Mouse (Mus musculus): ENCODE measurements around the gene Acap2. TPM values are rescaled to one million over a fixed set of nuclear protein-coding genes. Genes with fewer than 3 reads are reported as not detected.
A peak's percentile ranks its signal among the peaks of the same experiment; 100 is the strongest.

The Acap2 gene
- polyA plus RNA-seq, 1 experiment from 2014 or later = 10.6 TPM

- no peak overlapping the region for H3K9ac ChIP-seq (ENCODE audit: low read length)
- no peak overlapping the region for H3K4me3 ChIP-seq (ENCODE audit: low read length)
- H3K27ac ChIP-seq (ENCODE audit: low read length) = no peak overlapping the region
- no peaks in the 10 kb centered on the region for H3K9me3 ChIP-seq (replicated peaks; ENCODE audit: control insufficient read depth, low read length)
- 0 out of 2 replicates have a peak overlapping the region, but pooled peaks have one; percentile 47 for H3K4me2 ChIP-seq (ENCODE audit: low read depth, low read length)
- 84% methylated on average over 12 of the region's 12 CpGs for WGBS
- no peak for ATAC-seq (replicated peaks; ENCODE audit: extremely low read depth, insufficient read depth, low FRiP score)
- H3K4me1 ChIP-seq (ENCODE audit: control insufficient read depth, insufficient read depth, low read length) = peaks cover 15% of the 10 kb centered on the region
- no peaks in the 10 kb centered on the region for H3K27me3 ChIP-seq (ENCODE audit: control insufficient read depth, insufficient read depth, low read length)
- H3K36me3 ChIP-seq (ENCODE audit: control insufficient read depth, insufficient read depth) = no peaks in the 10 kb centered on the region
Measured at GRCm38 (mm10) chr16:31234808-31235456, 33.9 kb upstream of the Acap2 start.

- Histone ChIP-seq H3K4me2 (ENCODE audit: low read depth, low read length) (peak overlapping the region; percentile 67), H3K9me3 (replicated peaks; ENCODE audit: control insufficient read depth, low read length) (no peaks in the 10 kb centered on the region), H3K27ac (ENCODE audit: low read length) (no peak overlapping the region), H3K4me1 (ENCODE audit: control insufficient read depth, insufficient read depth, low read length) (peaks cover 15% of the 10 kb centered on the region), H3K27me3 (ENCODE audit: control insufficient read depth, insufficient read depth, low read length) (no peaks in the 10 kb centered on the region), H3K4me3 (ENCODE audit: low read length) (peak overlapping the region; percentile 45), H3K36me3 (ENCODE audit: control insufficient read depth, insufficient read depth) (no peaks in the 10 kb centered on the region), H3K9ac (ENCODE audit: low read length) (0 out of 2 replicates have a peak overlapping the region, but pooled peaks have one; percentile 13)
- ATAC-seq (replicated peaks; ENCODE audit: extremely low read depth, insufficient read depth, low FRiP score) = no peak
- 46% methylated on average over 3 of the region's 3 CpGs for WGBS
Measured at GRCm38 (mm10) chr16:31234356-31234755, 33.3 kb upstream of the Acap2 start.

GRCm38 (mm10) chr16:31233541-31234339, 32.7 kb upstream of the Acap2 start:
- Histone ChIP-seq H3K9ac (ENCODE audit: low read length) (peak overlapping the region; percentile 13; the same call in 1 of the 2 replicates), H3K36me3 (ENCODE audit: control insufficient read depth, insufficient read depth) (no peaks in the 10 kb centered on the region), H3K27ac (ENCODE audit: low read length) (peak overlapping the region; percentile 18; the same call in 1 of the 2 replicates), H3K27me3 (ENCODE audit: control insufficient read depth, insufficient read depth, low read length) (no peaks in the 10 kb centered on the region), H3K9me3 (replicated peaks; ENCODE audit: control insufficient read depth, low read length) (no peaks in the 10 kb centered on the region), H3K4me2 (ENCODE audit: low read depth, low read length) (peak overlapping the region; percentile 67), H3K4me1 (ENCODE audit: control insufficient read depth, insufficient read depth, low read length) (peaks cover 15% of the 10 kb centered on the region), H3K4me3 (ENCODE audit: low read length) (peak overlapping the region; percentile 45)
- ATAC-seq (replicated peaks; ENCODE audit: extremely low read depth, insufficient read depth, low FRiP score) = peak; percentile 49; the same call in 1 of the 2 replicates
- 12% methylated on average over 20 of the region's 20 CpGs for whole genome bisulfite sequencing

GRCm38 (mm10) chr16:31233167-31233498, 32.1 kb upstream of the Acap2 start:
- Histone ChIP-seq H3K27ac (ENCODE audit: low read length) (no peak overlapping the region), H3K27me3 (ENCODE audit: control insufficient read depth, insufficient read depth, low read length) (no peaks in the 10 kb centered on the region), H3K9me3 (replicated peaks; ENCODE audit: control insufficient read depth, low read length) (no peaks in the 10 kb centered on the region), H3K4me1 (ENCODE audit: control insufficient read depth, insufficient read depth, low read length) (peaks cover 15% of the 10 kb centered on the region), H3K9ac (ENCODE audit: low read length) (no peak overlapping the region), H3K4me3 (ENCODE audit: low read length) (peak overlapping the region; percentile 45), H3K4me2 (ENCODE audit: low read depth, low read length) (peak overlapping the region; percentile 67), H3K36me3 (ENCODE audit: control insufficient read depth, insufficient read depth) (no peaks in the 10 kb centered on the region)
- WGBS = 13% methylated on average over 4 of the region's 4 CpGs
- ATAC-seq (replicated peaks; ENCODE audit: extremely low read depth, insufficient read depth, low FRiP score) = no peak

GRCm38 (mm10) chr16:31232491-31233166, 31.6 kb upstream of the Acap2 start:
- H3K9me3 ChIP-seq (replicated peaks; ENCODE audit: control insufficient read depth, low read length) = no peaks in the 10 kb centered on the region
- no peak for ATAC-seq (replicated peaks; ENCODE audit: extremely low read depth, insufficient read depth, low FRiP score)

GRCm38 (mm10) chr16:31231591-31231990, 30.5 kb upstream of the Acap2 start:
- no peak overlapping the region for H3K9ac ChIP-seq (ENCODE audit: low read length)
- ATAC-seq (replicated peaks; ENCODE audit: extremely low read depth, insufficient read depth, low FRiP score) = no peak
- no peak overlapping the region for H3K4me2 ChIP-seq (ENCODE audit: low read depth, low read length)
- no peak overlapping the region for H3K4me3 ChIP-seq (ENCODE audit: low read length)
- no peaks in the 10 kb centered on the region for H3K9me3 ChIP-seq (replicated peaks; ENCODE audit: control insufficient read depth, low read length)
- peaks cover 15% of the 10 kb centered on the region for H3K4me1 ChIP-seq (ENCODE audit: control insufficient read depth, insufficient read depth, low read length)
- H3K27me3 ChIP-seq (ENCODE audit: control insufficient read depth, insufficient read depth, low read length) = no peaks in the 10 kb centered on the region
- H3K27ac ChIP-seq (ENCODE audit: low read length) = no peak overlapping the region
- H3K36me3 ChIP-seq (ENCODE audit: control insufficient read depth, insufficient read depth) = no peaks in the 10 kb centered on the region
- WGBS = 80% methylated on average over 5 of the region's 5 CpGs

More at GRCm38 (mm10) chr16:31232491-31233166, 31.6 kb upstream of the Acap2 start:
- H3K27ac ChIP-seq (ENCODE audit: low read length) = no peak overlapping the region
- no peak overlapping the region for H3K9ac ChIP-seq (ENCODE audit: low read length)
- WGBS = 67% methylated on average over 5 of the region's 5 CpGs
- H3K4me2 ChIP-seq (ENCODE audit: low read depth, low read length) = no peak overlapping the region
- no peaks in the 10 kb centered on the region for H3K27me3 ChIP-seq (ENCODE audit: control insufficient read depth, insufficient read depth, low read length)
- no peak overlapping the region for H3K4me3 ChIP-seq (ENCODE audit: low read length)
- H3K36me3 ChIP-seq (ENCODE audit: control insufficient read depth, insufficient read depth) = no peaks in the 10 kb centered on the region
- H3K4me1 ChIP-seq (ENCODE audit: control insufficient read depth, insufficient read depth, low read length) = peaks cover 15% of the 10 kb centered on the region

- ATAC-seq (replicated peaks; ENCODE audit: extremely low read depth, insufficient read depth, low FRiP score) = no peak
- Histone ChIP-seq H3K9ac (ENCODE audit: low read length) (no peak overlapping the region), H3K36me3 (ENCODE audit: control insufficient read depth, insufficient read depth) (no peaks in the 10 kb centered on the region), H3K4me3 (ENCODE audit: low read length) (no peak overlapping the region), H3K4me2 (ENCODE audit: low read depth, low read length) (no peak overlapping the region), H3K27me3 (ENCODE audit: control insufficient read depth, insufficient read depth, low read length) (no peaks in the 10 kb centered on the region), H3K4me1 (ENCODE audit: control insufficient read depth, insufficient read depth, low read length) (no peaks in the 10 kb centered on the region), H3K9me3 (replicated peaks; ENCODE audit: control insufficient read depth, low read length) (no peaks in the 10 kb centered on the region), H3K27ac (ENCODE audit: low read length) (no peak overlapping the region)
- 78% methylated on average over 1 of the region's 1 CpGs for WGBS
Measured at GRCm38 (mm10) chr16:31227746-31228145, 26.7 kb upstream of the Acap2 start.

- ATAC-seq (replicated peaks; ENCODE audit: extremely low read depth, insufficient read depth, low FRiP score) = no peak
- Histone ChIP-seq H3K9ac (ENCODE audit: low read length) (no peak overlapping the region), H3K27ac (ENCODE audit: low read length) (no peak overlapping the region), H3K27me3 (ENCODE audit: control insufficient read depth, insufficient read depth, low read length) (no peaks in the 10 kb centered on the region), H3K4me2 (ENCODE audit: low read depth, low read length) (no peak overlapping the region), H3K4me3 (ENCODE audit: low read length) (no peak overlapping the region), H3K36me3 (ENCODE audit: control insufficient read depth, insufficient read depth) (no peaks in the 10 kb centered on the region), H3K4me1 (ENCODE audit: control insufficient read depth, insufficient read depth, low read length) (no peaks in the 10 kb centered on the region), H3K9me3 (replicated peaks; ENCODE audit: control insufficient read depth, low read length) (0 out of 2 replicates have a peak, but pooled peaks cover 2% of the 10 kb centered on the region)
- 92% methylated on average over 4 of the region's 4 CpGs for WGBS
Measured at GRCm38 (mm10) chr16:31215271-31215670, 14.2 kb upstream of the Acap2 start.
